Mouse (Mus musculus) CH12.LX (cell line): Measurements from ENCODE around the gene Gpr12.

Experiments
- BHLHE40 ChIP-seq: IDR thresholded peaks from 2 replicates; pipeline ENCODE4 v1.6.1; 2011; ENCODE audit warnings: mild to moderate bottlenecking, low read depth, low read length, improper control_type of control experiment
- CTCF ChIP-seq, 2 experiments: IDR thresholded peaks in 1 of 2; conservative IDR thresholded peaks in 1 of 2; 2 replicates each; pipeline ENCODE4 v1.5.1; 2011 to 2012; ENCODE audit warnings: low read depth in 2 of 2, low read length in 2 of 2, improper control_type of control experiment in 1 of 2, inconsistent platforms in 1 of 2, mild to moderate bottlenecking in 1 of 2, moderate library complexity in 1 of 2
- SMC3 ChIP-seq: IDR thresholded peaks from 2 replicates; pipeline ENCODE4 v1.6.1; 2011; ENCODE audit warnings: low read depth, low read length, improper control_type of control experiment
- ZC3H11A ChIP-seq: IDR thresholded peaks from 2 replicates; pipeline ENCODE4 v1.6.1; 2012; ENCODE audit warnings: low read depth, mild to moderate bottlenecking, inconsistent platforms, low read length, improper control_type of control experiment

DNA sequence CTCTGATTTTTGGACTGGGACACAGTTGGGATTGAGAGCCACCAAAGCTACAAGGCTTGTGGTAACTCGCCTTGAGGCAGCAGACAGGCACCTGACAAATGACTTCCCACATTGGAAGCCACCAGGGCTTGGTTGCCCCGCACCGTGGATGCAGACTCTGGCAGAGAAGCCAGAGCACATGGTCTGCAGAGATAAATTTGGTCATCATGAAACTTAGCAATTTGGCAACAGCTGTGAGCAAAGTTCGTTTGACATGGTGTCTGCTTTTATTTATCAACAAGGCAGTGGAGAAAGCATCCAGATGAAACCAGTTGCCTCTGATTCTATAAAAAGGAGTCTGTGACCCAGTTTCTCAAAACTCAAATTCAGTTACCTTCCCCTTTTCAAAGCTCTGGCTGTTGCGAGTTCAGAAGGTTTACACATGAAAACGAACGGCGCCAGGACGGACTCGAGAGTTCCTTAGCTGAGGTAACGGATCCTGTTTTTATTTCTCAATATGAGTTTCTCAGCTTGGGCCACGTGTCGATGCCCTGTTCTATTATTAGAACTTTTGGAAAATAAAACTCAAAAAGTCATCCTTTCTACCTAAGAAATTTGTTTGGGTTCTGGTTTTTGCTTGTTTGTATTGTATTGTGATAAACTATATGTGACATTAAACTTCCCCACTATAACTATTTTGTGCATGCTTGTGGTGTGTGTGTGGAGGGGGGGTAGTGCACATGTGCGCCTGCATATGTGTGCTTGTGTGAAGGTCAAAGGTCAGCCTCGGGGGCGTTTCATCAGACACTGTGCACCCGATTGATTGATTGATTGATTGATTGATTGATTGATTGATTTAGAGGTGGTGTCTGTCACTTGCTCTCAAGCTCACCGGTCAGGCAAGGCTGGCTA is 11.8 kb upstream of the Gpr12 start:
- TF ChIP-seq ZC3H11A (no peak), SMC3 (no peak), CTCF (conservative IDR thresholded peaks at IDR 0.05 in 1 of 2, IDR thresholded peaks at IDR 0.05 in 1 of 2; ENCODE audit: low read depth in 2 of 2, low read length in 2 of 2) (no peak), BHLHE40 (peak; percentile 78)
